Comparison of ENCODE assay signal across 17 mouse cellular contexts in the genomic region with DNA sequence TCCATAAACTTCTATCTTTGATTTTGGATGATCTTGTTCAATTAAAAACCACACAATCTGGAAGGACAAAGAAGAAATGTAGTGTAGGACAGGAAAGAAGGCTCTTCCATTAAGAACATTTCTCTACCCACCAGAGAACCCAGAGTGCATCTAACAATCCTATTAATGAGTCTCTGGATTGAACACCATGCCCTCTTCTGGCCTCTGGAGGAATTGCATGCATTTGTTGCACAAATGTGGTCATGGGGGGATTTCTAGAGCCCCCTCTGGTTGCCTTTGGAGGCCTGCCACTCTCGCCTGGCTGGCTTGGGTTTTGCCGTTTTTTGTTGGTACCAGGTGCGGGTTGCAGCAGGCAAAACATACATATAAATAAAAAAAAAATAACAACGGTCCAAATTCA. TPM values are rescaled to one million over a fixed set of nuclear protein-coding genes. Genes with fewer than 3 reads are reported as not detected.
DNase-seq lines count a peak whose midpoint lies in the region; ATAC-seq and TF ChIP-seq lines count a peak whose summit lies in the region.
"Not testable (repeated sequence)": the region's sequence is repeated elsewhere in the genome, so short reads cannot be mapped to it uniquely, and the experiment has no call there.
"Had no signal": no experiment of that assay in that cellular context is flagged by ENCODE, and none has a peak within 500 bp of the region (broad histone marks: within the 10 kb centered on the region; RNA-seq: fewer than 3 reads in every experiment).

No protein-coding gene starts in this region.

- H3K4me3 ChIP-seq in intestine, postnatal 0 days (ENCODE audit: low read depth, low read length); lung, postnatal 0 days (ENCODE audit: low read depth, low read length): not testable (repeated sequence)

- H3K9ac ChIP-seq in intestine, postnatal 0 days (ENCODE audit: low read depth, low read length); lung, postnatal 0 days (replicated peaks; ENCODE audit: low read depth): not testable (repeated sequence)

- not testable (repeated sequence) for H3K27me3 ChIP-seq in intestine, postnatal 0 days (replicated peaks; ENCODE audit: control insufficient read depth, insufficient read depth, low read length); lung, postnatal 0 days (replicated peaks; ENCODE audit: insufficient read depth, low read length)

- 46% methylated on average over 3 of the region's 4 CpGs for WGBS in intestine, postnatal 0 days
- 20% methylated on average over 3 of the region's 4 CpGs for WGBS in lung, postnatal 0 days

- not testable (repeated sequence) for H3K9me3 ChIP-seq in intestine, postnatal 0 days (ENCODE audit: control insufficient read depth); lung, postnatal 0 days (ENCODE audit: low read length)

- ATAC-seq in intestine, postnatal 0 days; lung, postnatal 0 days: not testable (repeated sequence)

- H3K27ac ChIP-seq in intestine, postnatal 0 days (ENCODE audit: low read depth, low read length); lung, postnatal 0 days (ENCODE audit: low read length): not testable (repeated sequence)

- not testable (repeated sequence) for H3K4me2 ChIP-seq in intestine, postnatal 0 days (replicated peaks; ENCODE audit: low read depth); lung, postnatal 0 days (replicated peaks; ENCODE audit: low read depth, low read length)

- H3K36me3 ChIP-seq in intestine, postnatal 0 days (ENCODE audit: control insufficient read depth, insufficient read depth); lung, postnatal 0 days (ENCODE audit: insufficient read depth, low read length): not testable (repeated sequence)

- peak; percentile 44 to 65 for DNase-seq in adrenal gland, postnatal 36 days
- DNase-seq in frontal cortex, postnatal 36 days (ENCODE audit: low spot score in 2 of 2) = peak; percentile 66 to 80
- DNase-seq in layer of hippocampus, adult 11-12 months (ENCODE audit: low spot score) = peak; percentile 77
- DNase-seq in left cerebral cortex, adult 18-20 months (ENCODE audit: low spot score in 2 of 2) = peak; percentile 76 to 90
- DNase-seq in lung, postnatal 0 days (ENCODE audit: low spot score) = not testable (repeated sequence)
- DNase-seq in right cerebral cortex, postnatal 14 days = peak; percentile 74
- peak; percentile 51 for DNase-seq in thymus, postnatal 4 days

- not testable (repeated sequence) for TF ChIP-seq EP300 in lung, postnatal 0 days (IDR thresholded peaks at IDR 0.05)

- not testable (repeated sequence) for H3K4me1 ChIP-seq in intestine, postnatal 0 days (replicated peaks; ENCODE audit: control insufficient read depth, insufficient read depth, low read length); lung, postnatal 0 days (ENCODE audit: insufficient read depth, low read depth, low read length)

- 0 out of 2 replicates have a peak, but pooled peaks have one; percentile 14 for TF ChIP-seq CTCF in intestine, postnatal 0 days (IDR thresholded peaks at IDR 0.05; ENCODE audit: low read depth)
- TF ChIP-seq CTCF in lung, postnatal 0 days (IDR thresholded peaks at IDR 0.05) = peak; percentile 29

RNA-seq across cellular contexts. Expression of a gene that starts 15.3 kb away (rescaled TPM):
- not detected for total RNA-seq in adrenal gland, postnatal 36 days (2021)
- not detected in 2 replicates for polyA plus RNA-seq in intestine, postnatal 0 days (2015; fragmentation: Nextera tagmentation; extraction: Ambion mirVana)
- under 1 TPM; 0.53 to 0.87 TPM for total RNA-seq in left cerebral cortex, adult 18-20 months (2021)
- 0.07 and 0.11 TPM in 2 replicates for polyA plus RNA-seq in lung, postnatal 0 days (2015; fragmentation: Nextera tagmentation; extraction: Ambion mirVana)
- total RNA-seq: gastrocnemius, postnatal 36 days had no signal
- polyA plus RNA-seq: embryonic facial prominence, embryonic 15.5 days; forebrain, embryonic 13.5 days; heart, embryonic 15.5 days; kidney, postnatal 0 days; liver, embryonic 11.5 days; macrophage; neural tube, embryonic 11.5 days; urinary bladder, adult 2 months had no signal
